Mouse (Mus musculus): ENCODE data around the gene Stau1. TPM values are rescaled to one million over a fixed set of nuclear protein-coding genes. Genes with fewer than 3 reads are reported as not detected.
A peak's percentile ranks its signal among the peaks of the same experiment; 100 is the strongest.

Stau1 gene
- polyA plus RNA-seq, 1 experiment from 2014 or later, result 104 TPM

- H3K4me1 ChIP-seq, result peaks cover 9% of the 10 kb centered on the region; the same call in 1 of the 2 replicates
- no peak for ATAC-seq (ENCODE audit: insufficient number of reproducible peaks, insufficient read depth, low FRiP score, low TSS enrichment, low read depth)
These were observed 45.0 kb downstream of the Stau1 start for GRCm38 (mm10) chr2:166950853-166951648.

GRCm38 (mm10) chr2:166948936-166949335, 47.2 kb downstream of the Stau1 start:
- no peak for ATAC-seq (ENCODE audit: insufficient number of reproducible peaks, insufficient read depth, low FRiP score, low TSS enrichment, low read depth)
- no peak overlapping the region for H3K4me2 ChIP-seq
- peaks cover 92% of the 10 kb centered on the region for H3K36me3 ChIP-seq
- H3K27ac ChIP-seq, result no peak overlapping the region
- H3K4me3 ChIP-seq, result no peak overlapping the region
- no peaks in the 10 kb centered on the region for H3K27me3 ChIP-seq
- H3K9me3 ChIP-seq, result no peaks in the 10 kb centered on the region
- WGBS, result 88% methylated on average over 10 of the region's 10 CpGs
- peaks cover 9% of the 10 kb centered on the region; the same call in 1 of the 2 replicates for H3K4me1 ChIP-seq
- no peak overlapping the region for H3K9ac ChIP-seq

More at GRCm38 (mm10) chr2:166950853-166951648, 45.0 kb downstream of the Stau1 start:
- 76% methylated on average over 14 of the region's 14 CpGs for WGBS
- H3K27ac ChIP-seq, result peak overlapping the region; percentile 14; the same call in 1 of the 2 replicates
- no peak overlapping the region for H3K4me2 ChIP-seq
- H3K9ac ChIP-seq, result 0 out of 2 replicates have a peak overlapping the region, but pooled peaks have one; percentile 46
- H3K9me3 ChIP-seq, result no peaks in the 10 kb centered on the region
- H3K4me3 ChIP-seq, result no peak overlapping the region
- no peaks in the 10 kb centered on the region for H3K27me3 ChIP-seq
- peaks cover 97% of the 10 kb centered on the region for H3K36me3 ChIP-seq

GRCm38 (mm10) chr2:166948246-166948645, 47.9 kb downstream of the Stau1 start:
- H3K27ac ChIP-seq, result no peak overlapping the region

GRCm38 (mm10) chr2:166945456-166945855, 50.6 kb downstream of the Stau1 start:
- Histone ChIP-seq H3K9ac (no peak overlapping the region), H3K27ac (no peak overlapping the region), H3K4me1 (no peaks in the 10 kb centered on the region), H3K27me3 (no peaks in the 10 kb centered on the region), H3K4me3 (no peak overlapping the region), H3K4me2 (no peak overlapping the region), H3K36me3 (peaks cover 90% of the 10 kb centered on the region), H3K9me3 (no peaks in the 10 kb centered on the region)
- 49% methylated on average over 4 of the region's 4 CpGs for WGBS
- peak; percentile 26; the same call in 1 of the 2 replicates for ATAC-seq (ENCODE audit: insufficient number of reproducible peaks, insufficient read depth, low FRiP score, low TSS enrichment, low read depth)

More at GRCm38 (mm10) chr2:166948246-166948645, 47.9 kb downstream of the Stau1 start:
- Histone ChIP-seq H3K27me3 (no peaks in the 10 kb centered on the region), H3K4me3 (no peak overlapping the region), H3K4me2 (no peak overlapping the region), H3K9ac (no peak overlapping the region), H3K36me3 (peaks cover 92% of the 10 kb centered on the region), H3K9me3 (no peaks in the 10 kb centered on the region), H3K4me1 (peaks cover 9% of the 10 kb centered on the region; the same call in 1 of the 2 replicates)
- no peak for ATAC-seq (ENCODE audit: insufficient number of reproducible peaks, insufficient read depth, low FRiP score, low TSS enrichment, low read depth)
- 69% methylated on average over 1 of the region's 1 CpGs for WGBS

- no peak for ATAC-seq (ENCODE audit: insufficient number of reproducible peaks, insufficient read depth, low FRiP score, low TSS enrichment, low read depth)
- Histone ChIP-seq H3K4me1 (no peaks in the 10 kb centered on the region), H3K36me3 (peaks cover 87% of the 10 kb centered on the region), H3K9me3 (no peaks in the 10 kb centered on the region), H3K27me3 (no peaks in the 10 kb centered on the region), H3K9ac (no peak overlapping the region), H3K27ac (no peak overlapping the region), H3K4me2 (no peak overlapping the region), H3K4me3 (no peak overlapping the region)
- 72% methylated on average over 1 of the region's 1 CpGs for WGBS
These were observed 51.8 kb downstream of the Stau1 start for GRCm38 (mm10) chr2:166944346-166944745.

GRCm38 (mm10) chr2:166943146-166943545, 53.0 kb downstream of the Stau1 start:
- Histone ChIP-seq H3K9me3 (no peaks in the 10 kb centered on the region), H3K4me3 (no peak overlapping the region), H3K27me3 (no peaks in the 10 kb centered on the region), H3K9ac (no peak overlapping the region), H3K36me3 (peaks cover 87% of the 10 kb centered on the region), H3K4me1 (no peaks in the 10 kb centered on the region), H3K27ac (no peak overlapping the region), H3K4me2 (no peak overlapping the region)
- no peak for ATAC-seq (ENCODE audit: insufficient number of reproducible peaks, insufficient read depth, low FRiP score, low TSS enrichment, low read depth)
- WGBS, result 88% methylated on average over 2 of the region's 2 CpGs

GRCm38 (mm10) chr2:166936166-166936565, 59.9 kb downstream of the Stau1 start:
- Histone ChIP-seq H3K36me3 (peaks cover 89% of the 10 kb centered on the region), H3K4me1 (no peaks in the 10 kb centered on the region), H3K4me2 (no peak overlapping the region), H3K4me3 (no peak overlapping the region), H3K27ac (no peak overlapping the region), H3K9ac (no peak overlapping the region), H3K27me3 (no peaks in the 10 kb centered on the region), H3K9me3 (no peaks in the 10 kb centered on the region)
- ATAC-seq (ENCODE audit: insufficient number of reproducible peaks, insufficient read depth, low FRiP score, low TSS enrichment, low read depth), result no peak
- 86% methylated on average over 2 of the region's 2 CpGs for WGBS

- Histone ChIP-seq H3K9ac (no peak overlapping the region), H3K27me3 (no peaks in the 10 kb centered on the region), H3K36me3 (peaks cover 89% of the 10 kb centered on the region), H3K4me3 (no peak overlapping the region), H3K4me2 (no peak overlapping the region), H3K4me1 (no peaks in the 10 kb centered on the region), H3K27ac (no peak overlapping the region), H3K9me3 (no peaks in the 10 kb centered on the region)
- ATAC-seq (ENCODE audit: insufficient number of reproducible peaks, insufficient read depth, low FRiP score, low TSS enrichment, low read depth), result no peak
- 93% methylated on average over 7 of the region's 7 CpGs for WGBS
These were observed 60.5 kb downstream of the Stau1 start for GRCm38 (mm10) chr2:166935582-166935981.

GRCm38 (mm10) chr2:166934416-166934815, 61.7 kb downstream of the Stau1 start:
- H3K4me2 ChIP-seq, result no peak overlapping the region
- H3K4me3 ChIP-seq, result no peak overlapping the region
- 93% methylated on average over 5 of the region's 5 CpGs for WGBS
- no peak overlapping the region for H3K9ac ChIP-seq
- ATAC-seq (ENCODE audit: insufficient number of reproducible peaks, insufficient read depth, low FRiP score, low TSS enrichment, low read depth), result no peak
- H3K36me3 ChIP-seq, result peaks cover 90% of the 10 kb centered on the region
- H3K4me1 ChIP-seq, result no peaks in the 10 kb centered on the region
- no peak overlapping the region for H3K27ac ChIP-seq
- H3K27me3 ChIP-seq, result no peaks in the 10 kb centered on the region
- no peaks in the 10 kb centered on the region for H3K9me3 ChIP-seq

GRCm38 (mm10) chr2:166933943-166934342, 62.2 kb downstream of the Stau1 start:
- H3K4me3 ChIP-seq, result no peak overlapping the region
- no peaks in the 10 kb centered on the region for H3K4me1 ChIP-seq
- no peak overlapping the region for H3K27ac ChIP-seq
- whole genome bisulfite sequencing, result 92% methylated on average over 6 of the region's 6 CpGs
- H3K9ac ChIP-seq, result no peak overlapping the region
- no peaks in the 10 kb centered on the region for H3K27me3 ChIP-seq
- no peak for ATAC-seq (ENCODE audit: insufficient number of reproducible peaks, insufficient read depth, low FRiP score, low TSS enrichment, low read depth)
- peaks cover 90% of the 10 kb centered on the region for H3K36me3 ChIP-seq
- no peak overlapping the region for H3K4me2 ChIP-seq
- no peaks in the 10 kb centered on the region for H3K9me3 ChIP-seq

- Histone ChIP-seq H3K4me2 (no peak overlapping the region), H3K9ac (no peak overlapping the region), H3K4me1 (no peaks in the 10 kb centered on the region), H3K4me3 (no peak overlapping the region), H3K36me3 (peaks cover 77% of the 10 kb centered on the region), H3K27ac (no peak overlapping the region), H3K27me3 (no peaks in the 10 kb centered on the region), H3K9me3 (no peaks in the 10 kb centered on the region)
- WGBS, result 92% methylated on average over 2 of the region's 2 CpGs
- no peak for ATAC-seq (ENCODE audit: insufficient number of reproducible peaks, insufficient read depth, low FRiP score, low TSS enrichment, low read depth)
These were observed 72.1 kb downstream of the Stau1 start for GRCm38 (mm10) chr2:166923971-166924370.

- 94% methylated on average over 8 of the region's 8 CpGs for WGBS
- Histone ChIP-seq H3K36me3 (peaks cover 11% of the 10 kb centered on the region), H3K27ac (no peak overlapping the region), H3K9me3 (no peaks in the 10 kb centered on the region), H3K27me3 (no peaks in the 10 kb centered on the region), H3K4me3 (no peak overlapping the region), H3K9ac (no peak overlapping the region), H3K4me1 (peaks cover 10% of the 10 kb centered on the region), H3K4me2 (no peak overlapping the region)
- no peak for ATAC-seq (ENCODE audit: insufficient number of reproducible peaks, insufficient read depth, low FRiP score, low TSS enrichment, low read depth)
These were observed 85.6 kb downstream of the Stau1 start for GRCm38 (mm10) chr2:166910536-166910935.

Data from embryonic facial prominence, embryonic 13.5 days (tissue).